Mouse (Mus musculus) intestine, postnatal 0 days (tissue): ENCODE measurements around the gene Slc2a4. TPM values are rescaled to one million over a fixed set of nuclear protein-coding genes. Genes with fewer than 3 reads are reported as not detected.

ENCODE experiments used
- ATAC-seq: fragments of 200-750 bp; cut with Nextera tagmentation; 2 replicates; pipeline ENCODE4 v1.8.0; 2017; ENCODE audit warnings: mild to moderate bottlenecking, moderate TSS enrichment, moderate library complexity
- H3K27ac ChIP-seq: fragments of 300-500 bp; sonication (generic); 2 replicates; pipeline ENCODE4 v1.5.1; 2014; ENCODE audit warnings: mild to moderate bottlenecking, low read depth, low read length, moderate library complexity
- H3K27me3 ChIP-seq: fragments of 300-500 bp; sonication (generic); replicated peaks from 2 replicates; pipeline ENCODE4 v1.6.1; 2014; ENCODE audit warnings: low read length, mixed read lengths; ENCODE audit not compliant: control insufficient read depth, insufficient read depth
- H3K36me3 ChIP-seq: fragments of 300-500 bp; sonication (generic); 2 replicates; pipeline ENCODE4 v1.6.1; 2014; ENCODE audit warnings: mild to moderate bottlenecking, moderate library complexity; ENCODE audit not compliant: control insufficient read depth, insufficient read depth
- H3K4me1 ChIP-seq: fragments of 300-500 bp; sonication (generic); replicated peaks from 2 replicates; pipeline ENCODE4 v1.6.1; 2014; ENCODE audit warnings: antibody characterized with exemption, low read length, mixed read lengths; ENCODE audit not compliant: control insufficient read depth, insufficient read depth
- H3K4me2 ChIP-seq: fragments of 300-500 bp; sonication (generic); replicated peaks from 2 replicates; pipeline ENCODE4 v1.6.1; 2014; ENCODE audit warnings: low read depth, mild to moderate bottlenecking, moderate library complexity
- H3K4me3 ChIP-seq: fragments of 300-500 bp; sonication (generic); 2 replicates; pipeline ENCODE4 v1.5.1; 2014; ENCODE audit warnings: low read depth, low read length
- H3K9ac ChIP-seq: fragments of 300-500 bp; sonication (generic); 2 replicates; pipeline ENCODE4 v1.6.1; 2014; ENCODE audit warnings: mild to moderate bottlenecking, low read depth, low read length
- H3K9me3 ChIP-seq: fragments of 300-500 bp; sonication (generic); 2 replicates; pipeline ENCODE4 v1.6.1; 2016; ENCODE audit warnings: mixed run types; ENCODE audit not compliant: control insufficient read depth
- CTCF ChIP-seq: sonication (generic); IDR thresholded peaks from 2 replicates; pipeline ENCODE4 v1.5.1; 2016; ENCODE audit warnings: low read depth, mild to moderate bottlenecking, control low read depth, antibody characterized with exemption, moderate library complexity
- WGBS: fragments of 180-500 bp; shearing (Covaris S2); extraction: QIAGEN DNeasy Blood & Tissue Kit; methylation state at CpG from one replicate; pipeline ENCODE4 v1.1.7; 2014; 5-methylcytosine and 5-hydroxymethylcytosine counted together
- polyA plus RNA-seq: library from polyadenylated mRNA; unstranded; fragments of >200 nt; fragmentation: Nextera tagmentation; extraction: Ambion mirVana; gene quantifications from 2 replicates; pipeline ENCODE4 v1.2.1, GENCODE M21; 2015

The Slc2a4 gene
- polyA plus RNA-seq, 1 experiment from 2014 or later: 18.3 TPM

GRCm38 (mm10) chr11:69902972-69903371 lies 45.0 kb downstream of the Slc2a4 start:
- no peaks in the 10 kb centered on the region for H3K4me1 ChIP-seq
- no peak overlapping the region for H3K27ac ChIP-seq
- H3K27me3 ChIP-seq: no peaks in the 10 kb centered on the region
- H3K9me3 ChIP-seq: no peaks in the 10 kb centered on the region
- H3K4me2 ChIP-seq: peak overlapping the region; percentile 98
- 67% methylated on average over 13 of the region's 13 CpGs for WGBS
- H3K9ac ChIP-seq: no peak overlapping the region
- H3K4me3 ChIP-seq: no peak overlapping the region
- peaks cover 41% of the 10 kb centered on the region for H3K36me3 ChIP-seq
- TF ChIP-seq CTCF: no peak
- no peak for ATAC-seq

DNA sequence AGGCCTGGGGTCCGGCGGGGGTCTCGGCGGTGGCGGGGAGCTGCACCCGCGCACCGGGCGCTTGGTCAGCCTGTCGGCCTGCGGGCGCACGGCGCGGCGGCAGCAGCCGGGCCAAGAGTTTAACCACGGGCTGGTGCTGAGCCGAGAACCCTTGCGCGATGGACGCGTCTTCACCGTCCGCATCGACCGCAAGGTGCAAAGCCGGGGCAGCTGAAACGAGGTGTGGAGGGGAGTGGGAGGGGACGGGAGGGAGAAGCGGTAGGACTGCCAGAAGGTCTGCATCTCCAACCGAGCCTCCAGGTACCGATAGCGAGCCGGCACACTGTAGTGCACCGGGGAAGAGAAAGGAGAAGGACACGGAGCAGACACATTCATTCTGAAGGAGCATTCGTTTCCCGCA lies 46.0 kb downstream of the Slc2a4 start:
- TF ChIP-seq CTCF: no peak
- Histone ChIP-seq H3K27me3 (no peaks in the 10 kb centered on the region), H3K4me2 (peak overlapping the region; percentile 98), H3K4me3 (peak overlapping the region; percentile 75), H3K36me3 (peaks cover 31% of the 10 kb centered on the region), H3K4me1 (no peaks in the 10 kb centered on the region), H3K27ac (peak overlapping the region; percentile 89), H3K9ac (peak overlapping the region; percentile 65), H3K9me3 (no peaks in the 10 kb centered on the region)
- no peak; the same call in 1 of the 2 replicates for ATAC-seq
- WGBS: under 1% methylated on average over 34 of the region's 39 CpGs

DNA sequence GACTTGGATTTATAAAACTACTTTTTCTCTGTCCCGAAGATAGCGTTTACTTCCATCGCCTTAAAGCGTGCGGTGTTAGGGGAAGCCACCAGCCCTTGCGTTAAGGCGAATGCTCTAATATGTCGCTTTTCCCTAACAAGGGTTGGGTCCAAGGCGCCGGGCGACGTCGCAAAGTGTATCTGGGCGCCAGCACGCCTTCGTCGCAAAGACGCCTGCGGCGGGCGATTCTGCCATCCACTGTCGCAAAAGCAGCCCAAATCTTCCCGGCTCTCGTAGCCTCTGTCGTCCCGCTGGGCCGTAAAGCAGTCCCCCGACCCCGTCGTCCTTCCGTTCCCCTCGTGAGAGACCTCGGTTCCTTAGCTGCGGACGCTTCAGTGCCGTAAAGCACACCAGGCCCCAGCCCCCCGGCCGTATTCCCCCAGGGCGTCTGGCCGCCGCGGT lies 46.6 kb downstream of the Slc2a4 start:
- ATAC-seq: peak; percentile 80
- Histone ChIP-seq H3K4me3 (peak overlapping the region; percentile 75), H3K27me3 (no peaks in the 10 kb centered on the region), H3K27ac (peak overlapping the region; percentile 89), H3K9ac (peak overlapping the region; percentile 65), H3K4me2 (peak overlapping the region; percentile 98), H3K36me3 (peaks cover 26% of the 10 kb centered on the region), H3K4me1 (no peaks in the 10 kb centered on the region), H3K9me3 (no peaks in the 10 kb centered on the region)
- under 1% methylated on average over 42 of the region's 42 CpGs for WGBS
- TF ChIP-seq CTCF: no peak

- under 1% methylated on average over 38 of the region's 38 CpGs for WGBS
- peak within 1 kb of the TSS; percentile 89 for H3K27ac ChIP-seq
These were observed 47.2 kb downstream of the Slc2a4 start, which contains the start of the genes 2810408A11Rik and Neurl4 for GRCm38 (mm10) chr11:69900471-69901405. TSS of gene 2810408A11Rik (minus strand) at chr11:69900987. TSS of gene Neurl4 (plus strand) at chr11:69901072.

DNA sequence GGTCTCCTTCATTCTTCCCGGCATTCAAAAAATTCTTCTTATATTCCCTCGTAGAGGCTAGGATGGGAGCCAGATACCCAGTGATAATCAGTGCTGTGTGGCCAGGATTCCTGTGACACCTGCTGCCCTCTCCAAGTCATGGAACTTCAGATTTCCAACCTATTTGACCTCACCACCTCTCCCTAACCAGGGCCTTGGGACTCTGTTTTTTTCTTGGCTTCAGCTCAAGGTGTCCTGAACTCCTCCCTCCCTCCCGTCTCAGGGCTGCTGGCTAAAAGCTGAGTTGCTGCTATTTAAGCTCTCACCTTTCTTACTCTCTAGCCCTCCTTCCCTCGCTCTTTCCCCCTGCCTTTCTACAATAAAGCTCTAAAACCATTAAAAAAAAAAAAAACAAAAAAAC lies 48.1 kb downstream of the Slc2a4 start:
- Histone ChIP-seq H3K9me3 (no peaks in the 10 kb centered on the region), H3K9ac (no peak overlapping the region), H3K36me3 (peaks cover 13% of the 10 kb centered on the region), H3K27ac (no peak overlapping the region), H3K27me3 (no peaks in the 10 kb centered on the region), H3K4me3 (peak overlapping the region; percentile 75), H3K4me2 (peak overlapping the region; percentile 98), H3K4me1 (no peaks in the 10 kb centered on the region)
- ATAC-seq: no peak
- 27% methylated on average over 4 of the region's 4 CpGs for WGBS
- no peak for TF ChIP-seq CTCF

More at GRCm38 (mm10) chr11:69900471-69901405, 47.2 kb downstream of the Slc2a4 start, which contains the start of the genes 2810408A11Rik and Neurl4:
- Histone ChIP-seq H3K9ac (peak within 1 kb of the TSS; percentile 65), H3K4me3 (peak within 1 kb of the TSS; percentile 75), H3K27me3 (no peaks in the 10 kb centered on the region), H3K9me3 (no peaks in the 10 kb centered on the region), H3K4me2 (peak within 1 kb of the TSS; percentile 98), H3K36me3 (peaks cover 19% of the 10 kb centered on the region), H3K4me1 (no peaks in the 10 kb centered on the region)
- ATAC-seq: peak; percentile 93
- TF ChIP-seq CTCF: no peak

DNA sequence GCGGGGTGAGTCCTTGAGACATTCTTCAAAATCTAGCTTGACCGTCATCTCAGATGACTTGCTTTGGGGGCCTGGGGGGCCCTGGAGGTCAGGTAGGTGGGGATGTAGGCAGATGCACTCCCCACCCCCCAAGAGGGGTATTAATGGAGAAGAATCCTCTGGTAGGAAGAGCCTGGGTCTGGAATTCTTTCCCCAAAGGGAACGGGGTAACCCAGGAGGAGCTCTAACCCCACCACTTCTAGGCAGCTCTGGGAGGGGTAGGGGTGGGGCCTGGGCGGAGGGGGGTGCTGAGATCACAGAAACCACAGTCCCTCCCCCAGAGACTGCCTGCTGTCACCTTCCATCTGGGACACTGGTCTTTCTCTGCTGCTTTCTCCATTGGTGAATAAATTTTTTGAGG lies 52.7 kb downstream of the Slc2a4 start, which contains the start of gene Acap1:
Gene Acap1 (minus strand): TSS at position 249 of the 400 bp plus-strand sequence.
- Histone ChIP-seq H3K4me2 (no peak within 1 kb of the TSS), H3K4me3 (no peak within 1 kb of the TSS), H3K27ac (no peak within 1 kb of the TSS), H3K9ac (no peak within 1 kb of the TSS), H3K4me1 (no peaks in the 10 kb centered on the region), H3K36me3 (no peaks in the 10 kb centered on the region), H3K27me3 (no peaks in the 10 kb centered on the region), H3K9me3 (no peaks in the 10 kb centered on the region)
- TF ChIP-seq CTCF: no peak
- 70% methylated on average over 4 of the region's 4 CpGs for WGBS
- no peak for ATAC-seq
